ENCODE assay signal across 8 mouse cellular contexts in the genomic region with DNA sequence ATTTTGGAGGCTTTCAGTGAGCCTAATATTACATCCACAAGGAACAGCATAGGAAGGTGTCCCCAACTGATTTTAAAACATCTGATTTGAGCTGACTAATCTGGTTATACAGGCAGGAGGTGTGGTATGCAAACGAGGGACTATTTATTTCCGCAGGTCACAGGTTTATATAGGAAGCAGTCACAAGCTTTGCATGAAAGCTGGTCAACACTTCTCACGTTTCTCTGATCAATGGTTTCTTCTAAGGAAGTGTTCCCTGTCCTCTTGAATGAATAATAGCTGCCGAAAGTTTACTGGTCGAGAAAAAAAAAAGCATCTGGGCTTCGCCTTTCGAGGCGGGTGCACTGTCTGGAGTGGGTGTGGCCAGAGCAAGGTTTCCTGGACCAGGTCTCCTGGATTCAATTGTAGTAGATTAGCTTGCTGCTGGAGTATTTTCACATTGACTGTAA. TPM values are rescaled to one million over a fixed set of nuclear protein-coding genes. Genes with fewer than 3 reads are reported as not detected.
DNase-seq lines count a peak whose midpoint lies in the region; ATAC-seq and TF ChIP-seq lines count a peak whose summit lies in the region.

No protein-coding gene starts in this region.

- 0 out of 2 replicates have a peak, but pooled peaks cover under 1% of the 10 kb centered on the region for H3K36me3 ChIP-seq in forebrain, postnatal 0 days (ENCODE audit: insufficient read depth)
- H3K36me3 ChIP-seq in kidney, adult 2 months (ENCODE audit: control insufficient read depth, insufficient read depth, low read length): no peaks in the 10 kb centered on the region
- peaks cover 11% of the 10 kb centered on the region for H3K36me3 ChIP-seq in lung, embryonic 15.5 days
- H3K36me3 ChIP-seq in splenic B cell, adult 2 months (ENCODE audit: control insufficient read depth, insufficient read depth, low read length, poor library complexity, severe bottlenecking): no peaks in the 10 kb centered on the region

- 0 out of 2 replicates have a peak overlapping the region, but pooled peaks have one; percentile 96 for H3K9ac ChIP-seq in forebrain, postnatal 0 days
- peak overlapping the region; percentile 58 for H3K9ac ChIP-seq in lung, embryonic 15.5 days

- H3K4me1 ChIP-seq in forebrain, postnatal 0 days (ENCODE audit: insufficient read depth): peaks cover 8% of the 10 kb centered on the region; the same call in 1 of the 2 replicates
- no peaks in the 10 kb centered on the region for H3K4me1 ChIP-seq in kidney, adult 2 months (ENCODE audit: control insufficient read depth, insufficient read depth, low read length)
- H3K4me1 ChIP-seq in lung, embryonic 15.5 days: peaks cover 25% of the 10 kb centered on the region

- TF ChIP-seq POLR2A in kidney, adult 2 months (IDR thresholded peaks at IDR 0.05; ENCODE audit: low read depth, low read length): no peak

- ATAC-seq in activated CD4-positive, CD25-positive, alpha-beta regulatory T cell, adult 4 months: peak; percentile 67
- no peak for ATAC-seq in forebrain, postnatal 0 days
- ATAC-seq in lung, embryonic 15.5 days (ENCODE audit: borderline replicate concordance, extremely low read depth, low FRiP score, low TSS enrichment): no peak

- H3K9me3 ChIP-seq in forebrain, postnatal 0 days (ENCODE audit: low read length): no peaks in the 10 kb centered on the region
- H3K9me3 ChIP-seq in lung, embryonic 15.5 days: no peaks in the 10 kb centered on the region

- no peak overlapping the region for H3K27ac ChIP-seq in forebrain, postnatal 0 days (ENCODE audit: low read depth, low read length)
- H3K27ac ChIP-seq in kidney, adult 2 months (ENCODE audit: insufficient read depth, low read depth, low read length): 0 out of 2 replicates have a peak overlapping the region, but pooled peaks have one; percentile 8
- no peak overlapping the region for H3K27ac ChIP-seq in lung, embryonic 15.5 days

- TF ChIP-seq CTCF in forebrain, postnatal 0 days (IDR thresholded peaks at IDR 0.05; ENCODE audit: low read depth): no peak
- no peak for TF ChIP-seq CTCF in kidney, adult 2 months (conservative IDR thresholded peaks at IDR 0.05; ENCODE audit: insufficient read depth, insufficient read length, low read depth, low read length)

- H3K27me3 ChIP-seq in forebrain, postnatal 0 days (ENCODE audit: insufficient read depth, low read length): no peaks in the 10 kb centered on the region
- H3K27me3 ChIP-seq in kidney, adult 2 months (replicated peaks; ENCODE audit: control insufficient read depth, insufficient read depth, low read length): no peaks in the 10 kb centered on the region
- H3K27me3 ChIP-seq in lung, embryonic 15.5 days: no peaks in the 10 kb centered on the region
- no peaks in the 10 kb centered on the region for H3K27me3 ChIP-seq in splenic B cell, adult 2 months (ENCODE audit: control insufficient read depth, insufficient read depth, low read length, poor library complexity, severe bottlenecking)

- DNase-seq in cerebellum, adult 11-12 months: peak; percentile 27
- DNase-seq in cerebellum, adult 9-10 months: no peak
- no peak for DNase-seq in forebrain, postnatal 0 days
- DNase-seq in kidney, adult 2 months: peak; percentile 66
- DNase-seq in splenic B cell, adult 2 months (ENCODE audit: low read depth, low spot score): peak; percentile 87
- DNase-seq in frontal cortex, adult 2 months (ENCODE audit: extremely low spot score in 1 of 2, low spot score in 1 of 2): no peak

- H3K4me3 ChIP-seq in forebrain, postnatal 0 days (ENCODE audit: low read depth, low read length): peak overlapping the region; percentile 91; the same call in 1 of the 2 replicates
- no peak overlapping the region; the same call in 1 of the 2 replicates for H3K4me3 ChIP-seq in kidney, adult 2 months (ENCODE audit: insufficient read depth, low read depth, low read length)
- H3K4me3 ChIP-seq in lung, embryonic 15.5 days: peak overlapping the region; percentile 89

- H3K4me2 ChIP-seq in forebrain, postnatal 0 days (ENCODE audit: low read depth): peak overlapping the region; percentile 61
- peak overlapping the region; percentile 87 for H3K4me2 ChIP-seq in lung, embryonic 15.5 days

- WGBS in forebrain, postnatal 0 days: 24% methylated on average over 8 of the region's 8 CpGs
- WGBS in kidney, adult 2 months: 3% methylated on average over 8 of the region's 8 CpGs
- WGBS in lung, embryonic 15.5 days: 9% methylated on average over 8 of the region's 8 CpGs

RNA-seq across cellular contexts. Expression of gene Dip2a, which starts 1.0 kb away (rescaled TPM):
- polyA plus RNA-seq in activated CD4-positive, CD25-positive, alpha-beta regulatory T cell, adult 4 months (2017; shearing (Covaris generic)): 1 to 10 TPM; 1.3 to 1.8 TPM
- 46.5 and 49.0 TPM in 2 replicates for total RNA-seq in forebrain, postnatal 0 days (2014; rRNA removed)
- polyA plus RNA-seq in forebrain, postnatal 0 days (2015; fragmentation: Nextera tagmentation; extraction: Ambion mirVana): 6.2 and 8.7 TPM in 2 replicates
- 13.2 and 15.0 TPM in 2 replicates for polyA plus RNA-seq in kidney, adult 2 months (2012; rRNA removed)
- 12.5 TPM in 2 replicates for polyA plus RNA-seq in lung, embryonic 15.5 days (2015; fragmentation: Nextera tagmentation; extraction: Ambion mirVana)
- polyA plus RNA-seq in frontal cortex, adult 2 months (2012; rRNA removed): 39.2 and 43.1 TPM in 2 replicates

Comparison
In these comparisons a context has a peak if more than half of its experiments do, and no peak if none do; other contexts are left out.
1. DNase-seq: peak in cerebellum, adult 11-12 months (single experiment), kidney, adult 2 months (single experiment) and splenic B cell, adult 2 months (single experiment); none in cerebellum, adult 9-10 months (single experiment), forebrain, postnatal 0 days (single experiment) and frontal cortex, adult 2 months (0 of 2).